Mouse (Mus musculus) bone marrow macrophage, adult 2 months (primary cell): ENCODE data around the gene Txn1. TPM values are rescaled to one million over a fixed set of nuclear protein-coding genes. Genes with fewer than 3 reads are reported as not detected.

Experiments
- H3K27ac ChIP-seq: 2 replicates; pipeline ENCODE4 v1.5.1; 2012; ENCODE audit warnings: low read depth, low read length; ENCODE audit not compliant: insufficient read depth
- H3K4me1 ChIP-seq: 2 replicates; pipeline ENCODE4 v1.6.1; 2012; ENCODE audit warnings: low read length; ENCODE audit not compliant: control insufficient read depth, insufficient read depth
- H3K4me3 ChIP-seq: 2 replicates; pipeline ENCODE4 v1.5.1; 2012; ENCODE audit warnings: mild to moderate bottlenecking, low read length, moderate library complexity; ENCODE audit not compliant: insufficient read depth
- CTCF ChIP-seq: IDR thresholded peaks from 2 replicates; pipeline ENCODE4 v1.5.1; 2012; ENCODE audit warnings: low read depth, mild to moderate bottlenecking, low read length, moderate library complexity
- POLR2A ChIP-seq: IDR thresholded peaks from 2 replicates; pipeline ENCODE4 v1.6.1; 2012; ENCODE audit warnings: mild to moderate bottlenecking, low read depth, low read length, borderline replicate concordance
- polyA plus RNA-seq: library from polyadenylated mRNA; stranded (reverse); fragments of >200 nt; gene quantifications from 2 replicates; pipeline ENCODE4 v1.2.4, GENCODE M21; 2012; ENCODE audit not compliant: missing spikeins, insufficient read depth, insufficient read length

Gene Txn1
- polyA plus RNA-seq, result 298 and 338 TPM in 2 replicates

DNA sequence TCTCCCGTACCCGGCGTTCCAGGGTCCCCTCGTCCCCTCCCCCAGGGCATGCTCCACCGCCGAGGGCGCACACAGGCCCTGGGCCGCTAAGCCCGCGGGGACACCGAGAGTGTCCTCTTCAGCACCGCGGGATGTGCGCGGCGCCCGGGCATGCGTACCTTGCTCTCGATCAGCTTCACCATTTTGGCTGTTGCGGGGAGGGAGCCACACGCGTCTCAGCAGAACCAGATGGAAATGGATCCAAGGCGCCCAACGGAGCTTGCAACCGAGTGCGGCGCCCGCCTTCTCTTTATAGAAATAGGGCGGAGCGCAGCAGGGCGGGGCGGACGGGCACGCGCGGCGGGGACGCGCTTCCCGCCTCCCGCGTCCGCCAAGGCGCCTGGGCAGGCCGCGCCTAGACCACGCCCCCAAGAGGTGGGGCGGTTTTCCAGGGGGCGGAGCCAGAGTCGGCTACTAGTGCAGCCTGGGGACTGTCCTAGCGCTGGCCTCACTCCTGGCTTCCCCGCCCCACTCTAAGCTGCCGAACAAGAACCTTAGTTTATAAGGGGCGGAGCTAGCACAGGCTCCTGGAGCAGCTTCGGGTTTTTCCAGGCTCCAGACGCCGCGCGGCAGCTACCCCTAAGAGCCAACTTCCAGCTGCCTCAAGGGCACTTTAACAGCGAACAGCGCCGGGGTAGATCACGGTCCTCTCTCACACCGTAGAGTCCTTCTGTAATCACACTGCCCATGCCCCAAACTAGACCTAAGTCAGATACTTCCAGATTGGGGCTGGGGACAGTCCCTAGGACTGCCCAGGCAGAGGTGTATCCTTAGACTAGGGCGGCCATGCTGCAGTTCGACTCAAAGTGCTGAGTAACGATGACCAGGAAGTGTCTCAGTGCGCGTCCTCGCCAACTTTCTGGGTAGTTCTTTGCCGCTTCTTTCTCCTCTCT is at the start of gene Txn1:
Gene Txn1, minus strand, starts transcription at position 383 of the 932 bp plus-strand sequence.
- H3K27ac ChIP-seq, result peak within 1 kb of the TSS; percentile 99
- peak; percentile 67; the same call in 1 of the 2 replicates for TF ChIP-seq POLR2A
- TF ChIP-seq CTCF, result no peak

GRCm38 (mm10) chr4:58003501-58003900 is 47.3 kb upstream of the Txn1 start:
- no peaks in the 10 kb centered on the region for H3K4me1 ChIP-seq
- H3K4me3 ChIP-seq, result no peak overlapping the region
- H3K27ac ChIP-seq, result no peak overlapping the region
- TF ChIP-seq POLR2A, result no peak
- TF ChIP-seq CTCF, result no peak

More for the DNA sequence above, at the start of gene Txn1:
- H3K4me1 ChIP-seq, result peaks cover 38% of the 10 kb centered on the region
- peak within 1 kb of the TSS; percentile 77 for H3K4me3 ChIP-seq

GRCm38 (mm10) chr4:57991425-57991824 is 35.2 kb upstream of the Txn1 start:
- no peak overlapping the region for H3K27ac ChIP-seq
- no peak for TF ChIP-seq POLR2A
- H3K4me1 ChIP-seq, result no peaks in the 10 kb centered on the region
- no peak overlapping the region for H3K4me3 ChIP-seq

- no peak overlapping the region for H3K4me3 ChIP-seq
- H3K27ac ChIP-seq, result no peak overlapping the region
- no peaks in the 10 kb centered on the region for H3K4me1 ChIP-seq
- no peak for TF ChIP-seq POLR2A
- no peak for TF ChIP-seq CTCF
Observed at GRCm38 (mm10) chr4:57974400-57975117, 18.3 kb upstream of the Txn1 start.

DNA sequence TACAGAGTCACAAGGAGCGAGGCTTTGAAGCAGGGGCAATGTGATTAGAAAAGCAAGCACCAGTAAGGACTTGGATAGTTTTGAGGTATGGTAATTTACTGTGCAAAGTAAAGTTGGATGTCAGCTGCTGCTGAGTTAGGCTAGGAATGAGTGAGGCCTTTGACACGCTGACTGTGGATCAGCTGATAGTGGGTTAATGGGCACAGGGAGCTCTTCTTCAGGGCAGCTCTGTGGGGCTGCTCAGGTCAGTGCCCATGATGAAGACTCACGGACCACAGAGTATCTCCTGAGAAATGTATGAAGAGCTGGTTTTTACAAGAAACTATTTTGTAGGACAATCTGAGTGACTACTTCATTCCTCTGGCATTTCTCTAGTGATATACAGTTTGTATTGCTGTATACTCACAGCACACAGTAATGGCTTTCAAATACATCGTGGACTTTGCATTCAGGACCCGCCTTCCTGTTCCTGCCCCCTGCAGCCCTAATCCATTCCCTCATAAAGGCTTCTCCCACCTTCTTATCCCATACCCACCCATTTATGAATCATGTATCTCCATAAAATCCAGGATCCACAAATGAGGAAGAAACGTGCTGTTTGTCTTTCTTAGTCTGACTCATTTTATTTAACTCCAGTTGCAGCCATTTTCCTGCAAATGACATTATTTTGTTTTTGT is 17.5 kb upstream of the Txn1 start:
- no peak for TF ChIP-seq CTCF
- no peak for TF ChIP-seq POLR2A
- Histone ChIP-seq H3K27ac (no peak overlapping the region), H3K4me3 (no peak overlapping the region), H3K4me1 (no peaks in the 10 kb centered on the region)

DNA sequence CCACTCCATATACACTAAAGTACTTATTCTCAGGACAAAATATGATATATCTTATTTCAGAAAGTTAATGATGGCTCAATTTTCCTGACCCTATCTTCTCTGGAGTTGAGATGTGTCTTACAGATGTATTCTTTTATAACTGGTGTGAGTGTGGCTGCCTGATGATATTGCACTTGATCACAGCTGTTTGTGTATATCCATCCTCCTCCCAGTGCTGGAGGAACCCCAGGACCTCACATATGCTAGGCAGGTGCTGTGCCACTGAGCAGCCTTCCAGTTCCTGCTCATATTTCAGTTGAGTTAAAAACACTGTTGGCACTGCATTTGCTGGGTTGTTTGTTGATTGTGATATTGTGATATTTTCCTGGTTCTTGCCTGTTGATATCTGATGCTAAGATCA is 14.1 kb upstream of the Txn1 start:
- H3K4me1 ChIP-seq, result no peaks in the 10 kb centered on the region
- H3K4me3 ChIP-seq, result no peak overlapping the region
- no peak overlapping the region for H3K27ac ChIP-seq
- TF ChIP-seq CTCF (no peak), POLR2A (no peak)

DNA sequence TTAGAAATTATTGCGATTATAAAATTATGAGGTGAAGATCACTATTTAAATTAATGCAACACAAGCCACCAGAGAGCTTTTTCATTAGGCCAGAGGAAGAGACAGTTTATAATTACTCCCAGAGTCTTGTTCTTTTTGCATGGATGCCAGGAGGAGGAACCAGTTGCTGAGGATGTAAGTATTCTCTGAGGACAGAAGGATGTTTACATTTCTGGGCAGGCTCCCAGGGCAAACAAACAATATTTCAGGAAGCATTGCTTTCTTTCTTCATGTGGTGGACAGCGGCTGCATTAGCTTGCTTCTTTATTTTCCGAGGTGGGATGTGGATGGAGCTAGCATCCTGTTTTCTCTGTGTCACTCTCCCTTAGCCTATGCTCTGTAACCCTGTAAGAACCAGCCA is 11.0 kb upstream of the Txn1 start:
- H3K27ac ChIP-seq, result no peak overlapping the region
- no peak for TF ChIP-seq CTCF
- TF ChIP-seq POLR2A, result no peak
- no peak overlapping the region for H3K4me3 ChIP-seq
- no peaks in the 10 kb centered on the region for H3K4me1 ChIP-seq

DNA sequence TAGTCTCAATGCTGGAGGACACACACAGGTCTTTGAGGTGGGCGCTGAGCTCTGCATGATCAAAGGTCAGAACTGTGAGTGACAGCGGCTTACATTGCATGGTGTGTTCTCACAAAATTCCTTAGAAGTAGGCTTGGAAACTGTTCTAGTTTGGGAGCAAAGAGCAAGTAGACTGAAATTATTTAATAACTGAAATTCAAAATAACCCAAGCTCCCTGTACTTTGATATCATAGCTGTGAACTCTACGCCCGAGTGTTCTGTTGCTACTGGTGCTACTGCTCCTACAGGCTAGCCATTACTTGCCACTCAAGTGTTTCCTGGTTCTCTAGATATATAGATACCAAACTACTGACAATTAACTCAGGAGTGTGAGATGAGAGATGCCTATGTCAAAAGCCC is 9.3 kb upstream of the Txn1 start:
- Histone ChIP-seq H3K4me1 (no peaks in the 10 kb centered on the region), H3K4me3 (no peak overlapping the region)
- TF ChIP-seq POLR2A (no peak), CTCF (no peak)

GRCm38 (mm10) chr4:57964143-57964542 is 7.9 kb upstream of the Txn1 start:
- TF ChIP-seq CTCF (no peak), POLR2A (no peak)
- Histone ChIP-seq H3K4me3 (no peak overlapping the region), H3K27ac (no peak overlapping the region), H3K4me1 (peaks cover 2% of the 10 kb centered on the region; the same call in 1 of the 2 replicates)

More for the DNA sequence above, 9.3 kb upstream of the Txn1 start:
- H3K27ac ChIP-seq, result no peak overlapping the region

DNA sequence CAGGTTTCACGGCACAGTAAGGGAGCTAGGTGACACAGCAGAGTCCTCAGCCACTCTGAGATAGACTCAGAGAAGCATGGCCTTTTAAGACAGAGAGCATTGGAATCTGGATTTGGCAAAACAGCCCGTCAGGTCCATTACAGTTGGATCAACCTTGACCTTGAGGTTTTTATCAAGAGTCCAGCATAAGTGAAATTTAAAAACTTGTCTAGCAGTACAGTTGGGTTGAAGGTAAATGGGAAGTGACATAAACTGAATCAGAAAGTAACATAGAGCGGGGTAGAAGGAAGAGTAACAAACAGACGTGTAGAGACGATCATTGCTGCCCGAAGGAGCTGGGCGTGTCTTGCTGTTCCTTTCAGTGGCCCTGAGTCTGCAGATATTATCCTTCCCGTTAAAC is 2.8 kb upstream of the Txn1 start:
- no peak overlapping the region for H3K4me3 ChIP-seq
- H3K27ac ChIP-seq, result no peak overlapping the region
- peaks cover 22% of the 10 kb centered on the region for H3K4me1 ChIP-seq
- TF ChIP-seq POLR2A (no peak), CTCF (no peak)
